Mouse (Mus musculus): ENCODE measurements around the gene Arid1b. TPM values are rescaled to one million over a fixed set of nuclear protein-coding genes. Genes with fewer than 3 reads are reported as not detected.

Arid1b gene
- total RNA-seq, 1 experiment: 9.2 TPM

GRCm38 (mm10) chr17:5094636-5095035, 100.5 kb downstream of the Arid1b start:
- no peaks in the 10 kb centered on the region for H3K36me3 ChIP-seq (ENCODE audit: control insufficient read depth, insufficient read depth, low read length, poor library complexity, severe bottlenecking)
- in situ Hi-C loops (cut with MboI; ENCODE audit: low sequenced_read_pairs in 2 of 2, unreplicated experiment in 2 of 2): no loop called here
- H3K27ac ChIP-seq (ENCODE audit: insufficient read depth, low read depth, low read length, poor library complexity, severe bottlenecking): no peak overlapping the region
- H3K4me3 ChIP-seq (ENCODE audit: insufficient read depth in 1 of 2, low read depth in 1 of 2, low read length in 2 of 2, poor library complexity in 1 of 2, severe bottlenecking in 1 of 2): no peak overlapping the region
- DNase-seq (ENCODE audit: low read depth, low spot score): no peak
- TF ChIP-seq MAFK (IDR thresholded peaks at IDR 0.05; ENCODE audit: insufficient read depth, low read depth, low read length) (no peak), ZC3H11A (IDR thresholded peaks at IDR 0.05; ENCODE audit: borderline replicate concordance, low read depth, low read length) (no peak), HCFC1 (IDR thresholded peaks at IDR 0.05; ENCODE audit: borderline replicate concordance, insufficient read depth, low read length) (no peak), ZNF384 (IDR thresholded peaks at IDR 0.05; ENCODE audit: low read depth, low read length) (no peak), CHD2 (IDR thresholded peaks at IDR 0.05; ENCODE audit: low read depth, low read length) (no peak)
- H3K9me3 ChIP-seq (ENCODE audit: control insufficient read depth, insufficient read depth, low read depth, low read length): no peaks in the 10 kb centered on the region
- H3K9ac ChIP-seq (ENCODE audit: insufficient read depth, low read depth, low read length, poor library complexity, severe bottlenecking): no peak overlapping the region
- H3K4me1 ChIP-seq (ENCODE audit: control insufficient read depth in 2 of 2, insufficient read depth in 2 of 2, low read length in 2 of 2, poor library complexity in 1 of 2): peaks cover 13 to 35% of the 10 kb centered on the region in 2 experiments

- TF ChIP-seq HCFC1 (IDR thresholded peaks at IDR 0.05; ENCODE audit: borderline replicate concordance, insufficient read depth, low read length) (no peak), ZNF384 (IDR thresholded peaks at IDR 0.05; ENCODE audit: low read depth, low read length) (no peak)
- no peak overlapping the region for H3K9ac ChIP-seq (ENCODE audit: insufficient read depth, low read depth, low read length, poor library complexity, severe bottlenecking)
- DNase-seq (ENCODE audit: low read depth, low spot score): no peak
- H3K4me1 ChIP-seq (ENCODE audit: control insufficient read depth in 2 of 2, insufficient read depth in 2 of 2, low read length in 2 of 2, poor library complexity in 1 of 2): peaks cover 8 to 32% of the 10 kb centered on the region in 2 experiments
- in situ Hi-C loops (cut with MboI; ENCODE audit: low sequenced_read_pairs in 2 of 2, unreplicated experiment in 2 of 2): no loop called here
- H3K4me3 ChIP-seq (ENCODE audit: insufficient read depth in 1 of 2, low read depth in 1 of 2, low read length in 2 of 2, poor library complexity in 1 of 2, severe bottlenecking in 1 of 2): no peak overlapping the region
- H3K27ac ChIP-seq (ENCODE audit: insufficient read depth, low read depth, low read length, poor library complexity, severe bottlenecking): no peak overlapping the region
- no peaks in the 10 kb centered on the region for H3K9me3 ChIP-seq (ENCODE audit: control insufficient read depth, insufficient read depth, low read depth, low read length)
- no peaks in the 10 kb centered on the region for H3K36me3 ChIP-seq (ENCODE audit: control insufficient read depth, insufficient read depth, low read length, poor library complexity, severe bottlenecking)
These were observed 101.6 kb downstream of the Arid1b start for GRCm38 (mm10) chr17:5095741-5096140.

DNA sequence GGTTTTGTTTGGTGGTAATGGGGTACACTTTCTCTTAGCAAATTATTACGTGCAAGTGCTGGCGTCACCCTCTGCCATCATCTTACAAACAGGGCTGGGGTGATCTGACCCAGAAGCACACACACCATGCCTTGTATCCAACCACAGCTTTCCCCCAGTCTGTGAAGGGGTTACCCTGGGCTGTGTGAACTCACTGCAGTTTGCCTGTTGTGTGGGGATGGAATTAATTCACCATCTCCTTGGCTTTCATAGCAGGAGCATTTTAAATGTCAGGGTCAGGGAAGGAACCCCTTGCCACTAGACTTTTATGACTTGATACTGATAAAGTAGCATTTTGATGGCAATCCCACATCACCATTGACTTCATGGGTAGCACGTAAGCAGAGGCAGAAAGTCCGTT, 102.9 kb downstream of the Arid1b start:
- Histone ChIP-seq H3K4me1 (ENCODE audit: control insufficient read depth in 2 of 2, insufficient read depth in 2 of 2, low read length in 2 of 2, poor library complexity in 1 of 2) (peaks cover 12 to 30% of the 10 kb centered on the region in 2 experiments), H3K9me3 (ENCODE audit: control insufficient read depth, insufficient read depth, low read depth, low read length) (no peaks in the 10 kb centered on the region), H3K36me3 (ENCODE audit: control insufficient read depth, insufficient read depth, low read length, poor library complexity, severe bottlenecking) (no peaks in the 10 kb centered on the region), H3K4me3 (ENCODE audit: insufficient read depth in 1 of 2, low read depth in 1 of 2, low read length in 2 of 2, poor library complexity in 1 of 2, severe bottlenecking in 1 of 2) (peak overlapping the region in 1 of 2 experiments; percentile 6; a peak in 1 of 4 replicates), H3K27ac (ENCODE audit: insufficient read depth, low read depth, low read length, poor library complexity, severe bottlenecking) (no peak overlapping the region), H3K9ac (ENCODE audit: insufficient read depth, low read depth, low read length, poor library complexity, severe bottlenecking) (no peak overlapping the region)
- in situ Hi-C loops (cut with MboI; ENCODE audit: low sequenced_read_pairs in 2 of 2, unreplicated experiment in 2 of 2): no loop called here
- no peak for DNase-seq (ENCODE audit: low read depth, low spot score)
- TF ChIP-seq ZNF384 (IDR thresholded peaks at IDR 0.05; ENCODE audit: low read depth, low read length) (no peak), MAFK (IDR thresholded peaks at IDR 0.05; ENCODE audit: insufficient read depth, low read depth, low read length) (no peak), HCFC1 (IDR thresholded peaks at IDR 0.05; ENCODE audit: borderline replicate concordance, insufficient read depth, low read length) (no peak), CHD2 (IDR thresholded peaks at IDR 0.05; ENCODE audit: low read depth, low read length) (no peak), ZC3H11A (IDR thresholded peaks at IDR 0.05; ENCODE audit: borderline replicate concordance, low read depth, low read length) (no peak)

GRCm38 (mm10) chr17:5097545-5098475, 103.7 kb downstream of the Arid1b start:
- peaks cover 12 to 22% of the 10 kb centered on the region in 2 experiments for H3K4me1 ChIP-seq (ENCODE audit: control insufficient read depth in 2 of 2, insufficient read depth in 2 of 2, low read length in 2 of 2, poor library complexity in 1 of 2)

More at GRCm38 (mm10) chr17:5097545-5098475, 103.7 kb downstream of the Arid1b start:
- Histone ChIP-seq H3K27ac (ENCODE audit: insufficient read depth, low read depth, low read length, poor library complexity, severe bottlenecking) (no peak overlapping the region), H3K36me3 (ENCODE audit: control insufficient read depth, insufficient read depth, low read length, poor library complexity, severe bottlenecking) (no peaks in the 10 kb centered on the region), H3K4me3 (ENCODE audit: insufficient read depth in 1 of 2, low read depth in 1 of 2, low read length in 2 of 2, poor library complexity in 1 of 2, severe bottlenecking in 1 of 2) (peak overlapping the region; percentile 6 to 7; a peak in 1 of 4 replicates), H3K9ac (ENCODE audit: insufficient read depth, low read depth, low read length, poor library complexity, severe bottlenecking) (no peak overlapping the region), H3K9me3 (ENCODE audit: control insufficient read depth, insufficient read depth, low read depth, low read length) (no peaks in the 10 kb centered on the region)
- no peak for DNase-seq (ENCODE audit: low read depth, low spot score)
- in situ Hi-C loops (cut with MboI; ENCODE audit: low sequenced_read_pairs in 2 of 2, unreplicated experiment in 2 of 2): no loop called here
- TF ChIP-seq ZC3H11A (IDR thresholded peaks at IDR 0.05; ENCODE audit: borderline replicate concordance, low read depth, low read length) (no peak), HCFC1 (IDR thresholded peaks at IDR 0.05; ENCODE audit: borderline replicate concordance, insufficient read depth, low read length) (no peak), CHD2 (IDR thresholded peaks at IDR 0.05; ENCODE audit: low read depth, low read length) (no peak), MAFK (IDR thresholded peaks at IDR 0.05; ENCODE audit: insufficient read depth, low read depth, low read length) (no peak), ZNF384 (IDR thresholded peaks at IDR 0.05; ENCODE audit: low read depth, low read length) (no peak)

All from ES-E14 (cell line).